Mouse (Mus musculus) lung, postnatal 36 days (tissue): ENCODE results near the gene Trak1.
"Not testable (repeated sequence)": the region's sequence is repeated elsewhere in the genome, so short reads cannot be mapped to it uniquely, and the experiment has no call there.

Source experiments
- DNase-seq: peaks from one replicate; pipeline ENCODE4 v3.0.0; 2022; ENCODE audit warnings: mixed read lengths

The Trak1 gene

GRCm38 (mm10) chr9:121443696-121444366, 146.5 kb downstream of the Trak1 start:
- DNase-seq: peak; percentile 36

- DNase-seq: no peak
Observed at GRCm38 (mm10) chr9:121444367-121444707, 147.0 kb downstream of the Trak1 start.

GRCm38 (mm10) chr9:121445364-121445763, 148.1 kb downstream of the Trak1 start:
- DNase-seq: peak; percentile 72

- DNase-seq: no peak
Observed at GRCm38 (mm10) chr9:121446431-121446831, 149.1 kb downstream of the Trak1 start.

GRCm38 (mm10) chr9:121452342-121452942, 155.1 kb downstream of the Trak1 start:
- not testable (repeated sequence) for DNase-seq

- DNase-seq: no peak
Observed at GRCm38 (mm10) chr9:121454891-121455290, 157.6 kb downstream of the Trak1 start.

GRCm38 (mm10) chr9:121456739-121457515, 159.6 kb downstream of the Trak1 start:
- no peak for DNase-seq

- DNase-seq: peak; percentile 56
Observed at GRCm38 (mm10) chr9:121458466-121458865, 161.2 kb downstream of the Trak1 start.

GRCm38 (mm10) chr9:121459950-121460349, 162.6 kb downstream of the Trak1 start:
- no peak for DNase-seq

GRCm38 (mm10) chr9:121460527-121460926, 163.2 kb downstream of the Trak1 start:
- no peak for DNase-seq

- DNase-seq: no peak
Observed at GRCm38 (mm10) chr9:121467460-121467859, 170.2 kb downstream of the Trak1 start.

- no peak for DNase-seq
Observed at GRCm38 (mm10) chr9:121469711-121470110, 172.4 kb downstream of the Trak1 start.

- DNase-seq: no peak
Observed at GRCm38 (mm10) chr9:121474771-121475170, 177.5 kb downstream of the Trak1 start.

- no peak for DNase-seq
Observed at GRCm38 (mm10) chr9:121475488-121476452, 178.5 kb downstream of the Trak1 start.

- DNase-seq: peak; percentile 81
Observed at GRCm38 (mm10) chr9:121477305-121477911, 180.1 kb downstream of the Trak1 start.

- DNase-seq: peak; percentile 79
Observed at GRCm38 (mm10) chr9:121479453-121479852, 182.2 kb downstream of the Trak1 start.

GRCm38 (mm10) chr9:121487216-121487615, 189.9 kb downstream of the Trak1 start:
- no peak for DNase-seq

GRCm38 (mm10) chr9:121491592-121492240, 194.4 kb downstream of the Trak1 start:
- no peak for DNase-seq

GRCm38 (mm10) chr9:121494006-121494767, 196.9 kb downstream of the Trak1 start:
- no peak for DNase-seq

GRCm38 (mm10) chr9:121495529-121495928, 198.2 kb downstream of the Trak1 start, which contains the start of gene Cck:
Cck (minus strand) TSS chr9:121495694.
- DNase-seq: peak; percentile 57

GRCm38 (mm10) chr9:121496102-121496501, 198.8 kb downstream of the Trak1 start:
- no peak for DNase-seq
